Mouse (Mus musculus) neural tube, embryonic 11.5 days (tissue): ENCODE results near the gene Tnxb. TPM values are rescaled to one million over a fixed set of nuclear protein-coding genes. Genes with fewer than 3 reads are reported as not detected.

Source experiments
- ATAC-seq: fragments of 200-750 bp; cut with Nextera tagmentation; 2 replicates; pipeline ENCODE4 v1.8.0; 2017; ENCODE audit warnings: moderate number of reproducible peaks, mild to moderate bottlenecking, moderate TSS enrichment, moderate library complexity; ENCODE audit not compliant: insufficient read depth, low FRiP score, low TSS enrichment
- DNase-seq: peaks from one replicate; pipeline ENCODE4 v3.0.0-alpha.2; 2015; ENCODE audit warnings: low spot score
- H3K27ac ChIP-seq: fragments of 300-500 bp; sonication (generic); 2 replicates; pipeline ENCODE4 v1.5.1; 2014; ENCODE audit warnings: low read depth, mild to moderate bottlenecking, low read length
- H3K27me3 ChIP-seq: fragments of 300-500 bp; sonication (generic); 2 replicates; pipeline ENCODE4 v1.6.1; 2014; ENCODE audit warnings: mild to moderate bottlenecking, low read length, mixed read lengths; ENCODE audit not compliant: control insufficient read depth, insufficient read depth
- H3K36me3 ChIP-seq: fragments of 300-500 bp; sonication (generic); 2 replicates; pipeline ENCODE4 v1.6.1; 2014; ENCODE audit warnings: mild to moderate bottlenecking, low read length, moderate library complexity, mixed read lengths; ENCODE audit not compliant: control insufficient read depth, insufficient read depth
- H3K4me1 ChIP-seq: fragments of 300-500 bp; sonication (generic); 2 replicates; pipeline ENCODE4 v1.6.1; 2014; ENCODE audit warnings: low read length, mixed read lengths; ENCODE audit not compliant: control insufficient read depth, insufficient read depth
- H3K4me2 ChIP-seq: fragments of 300-500 bp; sonication (generic); 2 replicates; pipeline ENCODE4 v1.6.1; 2014; ENCODE audit warnings: low read depth, mild to moderate bottlenecking, moderate library complexity
- H3K4me3 ChIP-seq: fragments of 300-500 bp; sonication (generic); 2 replicates; pipeline ENCODE4 v1.5.1; 2014; ENCODE audit warnings: low read depth, low read length
- H3K9ac ChIP-seq: fragments of 300-500 bp; sonication (generic); 2 replicates; pipeline ENCODE4 v1.6.1; 2014; ENCODE audit warnings: mild to moderate bottlenecking, low read length
- H3K9me3 ChIP-seq: fragments of 300-500 bp; sonication (generic); 2 replicates; pipeline ENCODE4 v1.6.1; 2016; ENCODE audit warnings: low read length; ENCODE audit not compliant: control insufficient read depth
- WGBS: fragments of 180-500 bp; shearing (Covaris S2); extraction: QIAGEN DNeasy Blood & Tissue Kit; methylation state at CpG from one replicate; pipeline ENCODE4 v1.1.7; 2014; 5-methylcytosine and 5-hydroxymethylcytosine counted together
- polyA plus RNA-seq: library from polyadenylated mRNA; unstranded; fragments of >200 nt; fragmentation: Nextera tagmentation; extraction: Ambion mirVana; gene quantifications from 2 replicates; pipeline ENCODE4 v1.2.1, GENCODE M21; 2014

Gene Tnxb
- polyA plus RNA-seq, 1 experiment from 2014 or later, result 0.03 TPM

- no peaks in the 10 kb centered on the region for H3K4me1 ChIP-seq
- H3K27ac ChIP-seq, result no peak overlapping the region
- no peak overlapping the region for H3K4me3 ChIP-seq
- DNase-seq, result no peak
- ATAC-seq, result no peak
- no peaks in the 10 kb centered on the region for H3K27me3 ChIP-seq
- no peaks in the 10 kb centered on the region for H3K36me3 ChIP-seq
- no peaks in the 10 kb centered on the region for H3K9me3 ChIP-seq
- no peak overlapping the region for H3K9ac ChIP-seq
- 85% methylated on average over 7 of the region's 7 CpGs for WGBS
- no peak overlapping the region for H3K4me2 ChIP-seq
These were observed 30.7 kb upstream of the Tnxb start for GRCm38 (mm10) chr17:34639461-34640255.

GRCm38 (mm10) chr17:34640778-34641601 lies 29.3 kb upstream of the Tnxb start:
- Histone ChIP-seq H3K9me3 (no peaks in the 10 kb centered on the region), H3K36me3 (no peaks in the 10 kb centered on the region), H3K4me1 (peaks cover 6% of the 10 kb centered on the region), H3K4me3 (no peak overlapping the region), H3K9ac (peak overlapping the region; percentile 33; the same call in 1 of the 2 replicates), H3K27me3 (no peaks in the 10 kb centered on the region), H3K27ac (peak overlapping the region; percentile 58), H3K4me2 (no peak overlapping the region)
- WGBS, result 18% methylated on average over 11 of the region's 11 CpGs
- ATAC-seq (peak; percentile 56; the same call in 1 of the 2 replicates), DNase-seq (peak; percentile 59)

GRCm38 (mm10) chr17:34641945-34642344 lies 28.4 kb upstream of the Tnxb start:
- Histone ChIP-seq H3K4me3 (no peak overlapping the region), H3K27me3 (no peaks in the 10 kb centered on the region), H3K4me2 (no peak overlapping the region), H3K9me3 (no peaks in the 10 kb centered on the region), H3K9ac (no peak overlapping the region), H3K36me3 (no peaks in the 10 kb centered on the region), H3K4me1 (peaks cover 6% of the 10 kb centered on the region), H3K27ac (peak overlapping the region; percentile 58; the same call in 1 of the 2 replicates)
- ATAC-seq, result no peak
- 90% methylated on average over 3 of the region's 3 CpGs for WGBS
- DNase-seq, result no peak

- Histone ChIP-seq H3K27me3 (no peaks in the 10 kb centered on the region), H3K27ac (no peak overlapping the region), H3K9me3 (no peaks in the 10 kb centered on the region), H3K9ac (no peak overlapping the region), H3K4me2 (no peak overlapping the region), H3K4me3 (no peak overlapping the region), H3K36me3 (no peaks in the 10 kb centered on the region), H3K4me1 (peaks cover 16% of the 10 kb centered on the region)
- DNase-seq, result no peak
- WGBS, result 89% methylated on average over 4 of the region's 4 CpGs
- ATAC-seq, result no peak
These were observed 27.0 kb upstream of the Tnxb start for GRCm38 (mm10) chr17:34643379-34643778.

GRCm38 (mm10) chr17:34643944-34644343 lies 26.4 kb upstream of the Tnxb start:
- H3K9me3 ChIP-seq, result no peaks in the 10 kb centered on the region
- WGBS, result 84% methylated on average over 10 of the region's 10 CpGs
- H3K4me3 ChIP-seq, result no peak overlapping the region
- DNase-seq (no peak), ATAC-seq (no peak)
- no peak overlapping the region for H3K9ac ChIP-seq
- peaks cover 17% of the 10 kb centered on the region for H3K4me1 ChIP-seq
- H3K36me3 ChIP-seq, result no peaks in the 10 kb centered on the region
- H3K4me2 ChIP-seq, result no peak overlapping the region
- no peak overlapping the region for H3K27ac ChIP-seq
- no peaks in the 10 kb centered on the region for H3K27me3 ChIP-seq

- Histone ChIP-seq H3K9me3 (no peaks in the 10 kb centered on the region), H3K27ac (no peak within 1 kb of the TSS), H3K4me3 (peak within 1 kb of the TSS; percentile 50), H3K27me3 (no peaks in the 10 kb centered on the region), H3K36me3 (no peaks in the 10 kb centered on the region), H3K9ac (peak within 1 kb of the TSS; percentile 55), H3K4me1 (peaks cover 17% of the 10 kb centered on the region), H3K4me2 (peak within 1 kb of the TSS; percentile 61)
- WGBS, result under 1% methylated on average over 16 of the region's 16 CpGs
- ATAC-seq, result peak; percentile 70
- DNase-seq, result peak; percentile 95
These were observed 25.7 kb upstream of the Tnxb start, which contains the start of gene Fkbpl for GRCm38 (mm10) chr17:34644608-34645007. Fkbpl (plus strand) TSS chr17:34644764.

- Histone ChIP-seq H3K4me3 (peak overlapping the region; percentile 50), H3K27me3 (no peaks in the 10 kb centered on the region), H3K27ac (no peak overlapping the region), H3K4me2 (peak overlapping the region; percentile 61), H3K4me1 (peaks cover 17% of the 10 kb centered on the region), H3K36me3 (peaks cover 2% of the 10 kb centered on the region; the same call in 1 of the 2 replicates), H3K9me3 (no peaks in the 10 kb centered on the region), H3K9ac (peak overlapping the region; percentile 55)
- 46% methylated on average over 10 of the region's 10 CpGs for WGBS
- ATAC-seq, result no peak
- DNase-seq, result no peak
These were observed 25.0 kb upstream of the Tnxb start for GRCm38 (mm10) chr17:34645256-34645829.

- Histone ChIP-seq H3K27ac (no peak overlapping the region), H3K4me1 (peaks cover 17% of the 10 kb centered on the region), H3K36me3 (peaks cover 3% of the 10 kb centered on the region), H3K27me3 (no peaks in the 10 kb centered on the region), H3K9ac (no peak overlapping the region), H3K4me2 (no peak overlapping the region), H3K9me3 (no peaks in the 10 kb centered on the region), H3K4me3 (no peak overlapping the region)
- no peak for DNase-seq
- WGBS, result 92% methylated on average over 30 of the region's 30 CpGs
- no peak for ATAC-seq
These were observed 24.4 kb upstream of the Tnxb start for GRCm38 (mm10) chr17:34645831-34646511.
